Mouse (Mus musculus) olfactory bulb, adult 2 months (tissue): ENCODE data around the gene Arid5b.

Experiments used
- CTCF ChIP-seq: fragments of 200-500 bp; IDR thresholded peaks from 2 replicates; pipeline ENCODE4 v1.5.1; 2012; ENCODE audit warnings: low read depth, mild to moderate bottlenecking, low read length, moderate library complexity; ENCODE audit not compliant: insufficient read depth
- POLR2A ChIP-seq: fragments of 200-500 bp; IDR thresholded peaks from 2 replicates; pipeline ENCODE4 v1.6.1; 2012; ENCODE audit warnings: mild to moderate bottlenecking, low read depth, low read length, moderate library complexity; ENCODE audit not compliant: insufficient read depth

GRCm38 (mm10) chr10:68060590-68061248 is 217.8 kb downstream of the Arid5b start:
- TF ChIP-seq POLR2A (no peak), CTCF (no peak)
